Mouse (Mus musculus): ENCODE data around the gene Crybb1.

DNA sequence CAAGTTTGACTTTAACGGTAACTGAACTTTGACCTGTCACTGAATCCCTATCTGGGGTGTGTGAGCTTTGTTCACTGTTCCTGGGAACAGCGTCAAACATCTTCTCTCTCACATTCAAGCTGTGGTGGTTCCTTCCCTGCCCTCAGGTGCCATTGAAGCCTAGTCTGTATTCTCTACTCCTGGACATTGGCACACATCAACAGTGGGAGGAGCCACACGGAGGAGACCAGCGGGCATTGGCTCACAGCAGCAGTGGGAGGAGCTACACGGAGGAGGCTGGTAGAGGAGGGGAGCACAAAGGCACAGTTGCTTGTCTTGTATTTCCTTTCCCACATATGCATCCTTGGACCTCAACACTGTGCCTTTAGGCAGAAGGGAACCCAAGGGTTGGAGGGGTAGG, 12.6 kb upstream of the Crybb1 start:
- no peak for TF ChIP-seq EP300 (optimal IDR thresholded peaks at IDR 0.05)
- no peak for TF ChIP-seq CTCF (IDR thresholded peaks at IDR 0.05; ENCODE audit: low read depth)
